Mouse (Mus musculus) ES-CJ7 (cell line): ENCODE data around the gene Gart.

Experiments
- DNase-seq: peaks from one replicate; pipeline ENCODE4 v3.0.0; 2011; ENCODE audit warnings: low read depth, low spot score

The Gart gene

DNA sequence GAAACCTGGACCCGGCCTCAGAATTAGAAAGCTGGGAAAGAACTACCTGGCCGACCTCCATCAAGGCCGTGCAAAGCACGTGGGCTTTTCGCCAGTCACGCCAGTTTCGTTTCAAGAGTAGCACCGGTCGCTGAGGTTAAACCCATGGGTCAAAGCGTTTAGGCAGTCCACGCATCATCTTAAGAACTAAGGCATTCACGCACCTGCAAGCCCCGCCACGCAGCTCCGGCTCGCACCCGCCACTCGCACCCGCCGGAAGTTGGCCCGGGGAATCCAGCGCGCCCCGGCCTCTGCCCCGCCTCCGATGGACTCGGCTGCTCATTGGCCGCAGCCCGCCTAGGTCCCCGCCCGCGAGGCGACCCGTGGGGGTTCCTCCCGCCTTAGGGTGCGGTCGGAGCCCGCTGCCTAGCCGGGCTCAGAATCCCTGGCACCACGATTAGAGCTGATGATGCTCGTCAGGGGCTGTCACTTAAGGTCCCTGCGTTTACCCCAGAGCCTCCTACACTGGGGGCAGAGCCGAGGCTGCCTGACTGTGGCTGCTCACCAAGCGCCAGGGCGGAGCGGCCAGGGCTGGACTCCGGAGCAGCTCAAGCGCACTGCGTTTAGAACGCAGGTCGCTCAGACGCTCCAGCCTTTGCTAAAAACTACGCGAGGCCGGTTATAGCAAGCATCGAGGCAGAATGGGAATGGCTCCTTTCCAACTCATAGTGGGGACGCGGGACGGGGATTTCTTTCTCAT lies at the start of gene Gart:
Gene Gart (minus strand): TSS at position 272 of the 739 bp plus-strand sequence.
- peak; percentile 85 for DNase-seq

DNA sequence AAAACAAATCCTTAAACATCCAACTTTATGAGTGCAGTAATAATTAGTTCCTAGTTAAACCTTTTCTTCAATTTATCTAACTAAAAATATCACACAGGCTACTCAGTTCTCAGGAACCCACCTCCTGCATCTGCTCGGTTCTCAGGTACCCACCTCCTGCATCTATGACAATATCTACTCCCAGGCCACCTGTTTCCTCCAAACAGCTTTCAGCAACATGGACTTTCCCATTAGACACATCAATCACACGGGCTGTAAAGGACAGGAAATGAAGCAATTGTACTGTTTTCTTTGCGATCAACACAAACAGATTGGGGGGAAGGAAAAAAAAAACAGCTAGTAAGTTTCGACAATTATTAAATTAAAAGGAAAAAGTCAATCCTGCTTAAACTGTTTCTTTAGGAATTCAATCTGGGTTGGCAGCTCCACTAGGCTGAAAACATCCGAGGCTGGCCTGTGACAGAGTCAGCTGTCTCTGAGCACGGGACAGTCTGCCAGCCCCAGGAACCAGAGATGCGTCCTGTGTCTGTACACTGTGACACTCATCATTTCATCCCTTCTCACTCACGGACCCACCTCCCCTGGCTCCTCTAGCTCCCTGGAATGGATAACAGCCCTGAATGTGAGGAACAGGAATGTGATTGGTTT lies 48.5 kb upstream of the Gart start:
- DNase-seq: no peak

DNA sequence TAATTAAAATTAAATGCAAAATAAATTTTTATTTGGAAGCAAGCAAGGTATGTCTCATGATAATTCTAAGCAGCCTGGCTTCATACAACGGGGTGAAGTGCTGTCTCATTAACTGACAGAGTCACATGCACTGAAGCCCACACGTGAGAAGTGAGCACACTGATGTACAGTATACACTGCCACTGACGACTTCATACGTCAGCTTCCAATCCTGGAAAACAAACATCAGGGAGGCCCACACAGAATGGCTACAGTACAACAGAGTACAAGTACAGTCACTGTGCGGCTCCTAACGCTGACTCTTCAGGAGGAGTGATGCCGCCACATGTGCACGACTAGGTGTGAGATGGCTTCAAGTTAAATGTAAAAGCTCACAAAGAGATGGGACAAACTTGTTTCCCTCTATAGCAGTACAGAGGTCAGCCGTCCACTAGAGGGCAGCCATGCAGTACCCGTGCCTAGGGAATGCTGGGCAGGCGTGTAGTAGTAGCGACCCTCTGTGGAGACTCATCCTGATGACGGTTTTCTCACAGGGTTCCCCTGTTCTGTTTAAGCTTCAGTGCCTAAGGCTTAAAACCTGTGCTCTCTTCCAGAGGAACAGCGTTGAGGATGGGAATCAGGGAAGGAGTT lies 47.8 kb upstream of the Gart start:
- DNase-seq: peak; percentile 90

DNA sequence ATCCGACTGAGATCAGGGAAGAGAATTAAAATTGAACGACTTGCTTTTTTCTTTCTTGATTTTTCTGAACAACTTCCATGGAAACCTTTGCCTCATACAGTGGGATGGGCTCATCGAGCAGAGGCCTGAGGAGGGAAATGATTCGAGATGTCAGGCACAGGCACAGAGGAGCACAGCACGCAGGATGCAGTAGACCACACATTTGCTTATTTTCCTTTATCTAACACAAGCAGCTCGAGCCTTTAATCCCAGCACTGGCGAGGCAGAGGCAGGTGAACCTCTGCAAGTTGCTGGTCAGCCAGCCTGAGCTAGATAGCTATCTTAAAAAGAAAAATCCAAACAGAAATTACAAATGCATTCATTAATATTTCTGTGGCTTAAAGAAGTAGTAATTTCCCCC lies 43.0 kb upstream of the Gart start:
- DNase-seq: no peak

DNA sequence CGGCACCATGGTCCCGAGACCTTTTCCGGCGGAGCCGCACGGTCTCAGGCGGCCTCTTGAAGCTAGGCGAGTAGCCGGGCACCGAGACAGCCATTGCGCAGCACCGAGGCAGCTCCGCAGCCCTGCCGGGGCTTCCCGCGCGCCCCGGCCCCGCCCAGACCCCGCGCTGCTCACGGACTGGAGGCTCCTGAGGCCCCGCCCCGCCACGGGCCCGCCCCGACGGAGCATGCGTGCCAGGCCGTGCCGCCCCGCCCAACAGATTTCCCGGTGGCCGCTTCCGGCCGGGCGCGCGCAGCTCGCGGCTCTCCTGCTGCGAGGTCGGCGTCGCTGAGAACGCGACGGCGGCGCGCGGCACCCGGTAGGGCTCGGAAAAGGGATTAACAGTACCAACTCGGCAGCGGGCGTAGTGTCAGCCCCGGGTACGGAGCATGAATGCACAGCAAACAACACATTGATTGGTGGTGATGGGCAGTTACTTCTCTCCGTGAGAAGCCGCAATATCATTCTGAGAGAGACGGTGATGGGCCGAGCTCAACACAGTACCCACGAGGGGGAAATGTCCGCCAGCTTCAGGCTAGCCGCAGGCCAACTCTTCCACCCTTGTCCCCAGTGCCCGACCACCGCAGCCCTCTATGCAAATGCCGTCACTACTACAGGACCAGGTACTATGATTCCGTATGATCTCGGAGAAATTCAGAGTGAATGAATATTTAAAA lies 42.0 kb upstream of the Gart start, which contains the start of gene Donson:
Gene Donson (minus strand): TSS at position 152 of the 716 bp plus-strand sequence.
- DNase-seq: peak; percentile 90

DNA sequence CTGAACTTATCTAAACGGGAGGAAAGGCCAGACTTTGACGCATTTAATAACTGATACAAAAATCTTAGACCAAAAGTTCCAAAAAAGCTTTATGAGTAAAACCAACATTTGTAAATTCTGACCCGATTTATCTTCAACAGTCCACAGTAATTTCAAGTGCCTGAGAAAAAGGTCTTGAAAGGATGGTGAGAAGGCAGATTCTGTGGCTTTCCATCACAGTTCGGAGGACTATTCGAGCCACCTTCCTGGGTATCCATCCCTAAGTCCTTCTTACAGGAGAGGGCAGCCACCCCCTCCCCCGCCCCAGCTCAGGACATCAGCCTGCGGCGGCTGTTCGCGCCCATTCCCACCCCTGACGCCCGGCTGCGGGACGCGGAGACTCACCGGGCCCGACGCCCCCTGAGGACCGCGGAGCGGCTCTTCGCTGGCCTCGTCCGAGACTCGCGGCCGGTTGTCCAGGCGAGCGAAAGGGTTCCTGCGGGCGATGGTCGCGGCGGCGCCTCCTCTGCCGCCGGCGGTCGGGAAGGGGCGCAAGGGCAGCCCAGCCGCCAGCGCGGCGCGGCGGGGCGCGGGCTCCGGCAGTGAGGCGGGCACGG lies 41.4 kb upstream of the Gart start:
- no peak for DNase-seq

DNA sequence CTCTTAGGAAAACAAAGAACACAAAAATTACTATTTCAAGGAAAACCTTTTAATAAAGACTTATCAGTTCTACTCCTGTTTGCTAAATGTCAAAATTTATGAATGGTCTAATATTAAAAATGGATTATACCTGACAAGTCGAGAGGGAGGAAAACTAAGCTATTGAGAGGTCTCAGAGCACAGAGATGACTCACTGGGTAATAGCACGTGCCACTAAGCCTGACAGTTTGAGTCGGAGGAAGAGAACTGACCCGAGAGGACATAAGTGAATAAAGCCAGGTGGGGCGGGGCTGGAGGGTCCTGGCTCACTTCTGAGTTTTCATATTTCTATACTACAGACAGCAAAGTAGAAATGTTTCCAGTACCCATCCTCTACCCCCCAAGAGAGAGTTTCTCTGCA lies 39.6 kb upstream of the Gart start:
- DNase-seq: no peak

DNA sequence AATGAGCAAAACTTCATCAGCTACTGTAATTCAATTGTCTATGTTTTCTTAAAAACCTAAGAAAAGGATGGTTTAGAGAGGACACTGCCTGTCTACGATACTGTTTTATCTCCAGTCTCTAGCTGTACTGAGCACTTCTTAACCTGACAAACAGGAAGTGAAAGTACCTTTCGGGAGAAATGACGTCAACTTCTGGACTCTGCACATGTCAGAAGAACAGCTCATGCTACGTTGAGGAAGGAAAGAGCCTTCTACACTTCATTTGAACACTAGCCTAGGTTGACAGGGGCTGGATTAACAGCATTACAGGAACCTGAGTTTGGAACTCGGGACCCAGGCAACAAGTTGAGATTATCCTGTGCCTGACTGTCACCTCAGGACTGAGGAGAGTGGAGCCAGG lies 38.8 kb upstream of the Gart start:
- no peak for DNase-seq

DNA sequence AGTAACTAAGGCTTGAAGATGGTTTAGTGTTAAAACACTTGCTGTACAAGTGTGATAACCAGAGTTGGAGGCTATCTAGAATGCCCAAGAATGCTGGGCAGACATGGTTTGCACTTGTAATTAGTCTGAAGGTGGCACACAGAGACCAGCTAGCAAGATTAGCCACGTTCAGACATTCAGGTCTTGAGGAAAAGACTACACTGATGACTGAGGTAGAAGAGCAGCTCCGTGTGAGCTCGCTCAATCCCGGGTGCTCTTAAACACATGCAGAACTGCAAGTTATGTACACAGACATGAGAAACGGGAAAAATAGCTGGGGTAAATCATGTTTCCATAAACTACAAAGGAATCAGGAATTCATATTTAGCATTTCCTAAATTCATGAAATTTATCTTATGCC lies 33.9 kb upstream of the Gart start:
- no peak for DNase-seq

DNA sequence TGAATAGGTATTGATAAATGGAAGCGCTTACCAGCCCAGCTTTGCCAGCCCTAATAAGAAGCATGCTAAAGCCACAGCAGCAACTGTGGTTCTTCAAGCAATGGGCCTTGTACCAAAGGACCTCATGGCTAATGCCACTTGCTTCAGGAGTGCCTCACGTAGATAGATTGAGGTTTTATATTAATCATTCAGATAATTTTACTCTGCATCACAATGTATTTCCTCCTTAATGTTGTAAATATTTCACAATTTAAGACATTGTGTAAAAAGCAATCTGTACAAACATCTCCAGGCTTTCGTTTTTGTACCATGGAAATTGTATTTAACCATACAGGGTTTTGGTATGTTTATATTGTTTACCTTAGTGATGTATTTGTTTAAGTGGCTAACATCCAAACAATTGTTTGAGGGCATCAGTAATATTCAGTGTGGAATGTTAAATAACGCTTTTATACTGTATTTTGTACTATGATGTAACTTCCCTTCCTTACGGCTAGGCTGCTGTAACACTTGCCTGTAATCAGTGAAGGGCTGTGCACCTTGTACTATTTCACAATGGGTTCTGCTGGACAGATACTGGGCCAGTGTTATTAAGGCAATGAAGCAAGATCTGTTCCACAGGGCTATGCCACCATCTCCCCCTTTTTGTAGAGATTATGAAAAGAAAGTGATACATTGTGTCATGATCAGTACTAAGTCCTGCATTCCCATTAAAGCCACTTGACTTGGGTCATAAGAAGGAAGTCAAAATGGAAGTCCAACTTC lies 31.6 kb upstream of the Gart start:
- DNase-seq: no peak

DNA sequence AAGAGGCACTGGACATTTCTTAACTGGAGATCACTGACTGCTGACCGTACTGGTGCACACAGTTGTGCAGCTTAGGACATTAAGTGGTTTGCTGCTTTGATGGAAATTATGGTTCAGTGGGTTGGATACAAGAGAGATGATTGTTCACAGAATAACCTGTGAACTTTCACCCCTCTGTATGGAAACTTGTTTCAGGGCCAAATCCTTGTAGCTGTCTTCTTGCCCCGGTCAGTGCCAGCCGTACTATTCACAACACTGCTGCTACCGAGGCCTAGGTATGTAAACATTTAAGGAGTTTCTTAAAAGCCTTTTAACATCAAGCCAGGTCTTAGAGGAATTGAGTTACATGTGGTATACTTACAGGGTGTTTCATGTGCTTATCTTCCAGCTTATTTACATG lies 27.7 kb upstream of the Gart start:
- no peak for DNase-seq

DNA sequence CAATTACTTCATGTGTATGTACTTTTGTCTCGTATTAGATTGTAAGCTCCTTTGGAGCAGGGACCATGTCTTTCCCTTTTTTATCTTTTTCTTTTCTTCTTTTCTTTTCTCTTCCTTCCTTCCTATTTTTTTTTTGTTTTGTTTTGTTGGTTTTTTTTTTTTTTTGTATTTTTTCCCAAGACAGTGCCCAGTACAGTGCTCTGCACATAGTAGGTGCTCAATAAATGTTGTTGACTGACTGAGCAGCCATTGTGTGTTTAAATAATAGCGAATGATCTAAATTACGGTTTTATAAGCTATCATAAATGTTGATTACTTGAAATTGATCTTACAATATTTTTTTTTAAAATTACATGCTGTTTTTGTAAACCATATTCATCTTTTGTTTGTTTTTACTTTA lies 17.0 kb upstream of the Gart start:
- DNase-seq: no peak

DNA sequence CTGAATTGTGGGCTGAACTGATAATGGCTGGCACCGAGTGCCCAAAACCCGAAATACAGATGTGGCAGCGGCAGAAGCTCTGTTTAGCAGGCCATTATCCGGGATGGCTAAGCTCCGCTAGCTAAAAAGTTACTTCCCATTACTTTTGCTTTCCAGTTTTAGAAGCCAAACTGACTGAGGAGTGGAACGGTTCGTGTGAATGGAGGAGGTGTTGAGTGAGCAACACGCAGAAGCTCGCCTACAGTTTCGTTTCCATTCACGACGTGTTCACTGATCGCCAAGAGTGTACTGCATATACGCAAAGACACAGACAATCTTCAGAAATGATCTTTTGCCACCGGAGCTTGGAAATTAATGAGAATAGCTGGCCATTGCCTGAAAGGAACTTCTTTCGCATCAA lies 15.6 kb upstream of the Gart start:
- no peak for DNase-seq

DNA sequence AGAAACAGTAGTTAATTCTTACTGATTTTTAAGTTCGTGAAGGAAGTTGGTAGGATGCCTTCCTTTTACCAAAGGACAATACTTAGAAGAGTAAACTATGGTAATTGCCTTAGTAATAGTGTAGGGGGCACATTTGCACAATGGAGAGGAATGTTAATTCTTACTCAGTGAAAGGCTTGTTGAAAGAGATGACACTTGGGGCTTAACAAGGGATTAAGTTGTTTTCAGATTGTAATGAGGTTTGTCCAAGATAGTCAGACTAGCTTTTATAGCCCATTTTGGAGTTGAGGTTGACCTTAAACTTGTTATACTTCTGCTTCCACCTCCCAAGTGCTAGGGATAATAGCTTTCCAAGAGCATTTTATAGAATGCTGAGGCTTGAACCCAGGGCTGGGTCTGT lies 14.6 kb upstream of the Gart start:
- DNase-seq: no peak

DNA sequence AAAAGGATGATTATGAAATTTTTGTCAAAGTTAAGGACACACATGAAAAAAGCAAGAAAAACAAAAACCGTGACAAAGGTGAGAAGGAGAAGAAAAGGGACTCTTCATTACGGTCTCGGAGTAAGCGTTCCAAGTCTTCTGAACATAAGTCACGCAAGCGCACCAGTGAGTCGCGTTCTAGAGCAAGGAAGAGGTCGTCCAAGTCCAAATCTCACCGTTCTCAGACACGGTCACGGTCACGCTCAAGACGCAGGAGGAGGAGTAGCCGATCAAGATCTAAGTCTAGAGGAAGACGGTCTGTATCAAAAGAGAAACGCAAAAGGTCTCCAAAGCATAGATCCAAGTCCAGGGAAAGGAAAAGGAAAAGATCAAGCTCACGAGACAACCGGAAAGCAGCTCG lies 13.0 kb upstream of the Gart start:
- DNase-seq: no peak

DNA sequence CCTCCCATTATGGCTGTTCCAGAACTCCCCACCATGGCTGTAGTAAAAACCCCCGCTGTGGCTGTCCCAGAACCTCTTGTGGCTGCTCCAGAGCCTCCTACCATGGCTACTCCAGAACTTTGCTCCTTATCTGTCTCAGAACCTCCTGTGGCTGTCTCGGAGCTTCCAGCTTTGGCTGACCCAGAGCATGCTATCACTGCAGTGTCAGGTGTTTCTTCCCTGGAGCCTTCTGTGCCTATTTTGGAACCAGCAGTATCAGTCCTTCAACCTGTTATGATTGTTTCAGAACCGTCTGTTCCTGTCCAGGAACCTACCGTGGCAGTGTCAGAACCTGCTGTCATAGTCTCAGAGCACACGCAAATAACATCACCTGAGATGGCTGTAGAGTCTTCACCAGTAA lies 11.7 kb upstream of the Gart start:
- DNase-seq: no peak

DNA sequence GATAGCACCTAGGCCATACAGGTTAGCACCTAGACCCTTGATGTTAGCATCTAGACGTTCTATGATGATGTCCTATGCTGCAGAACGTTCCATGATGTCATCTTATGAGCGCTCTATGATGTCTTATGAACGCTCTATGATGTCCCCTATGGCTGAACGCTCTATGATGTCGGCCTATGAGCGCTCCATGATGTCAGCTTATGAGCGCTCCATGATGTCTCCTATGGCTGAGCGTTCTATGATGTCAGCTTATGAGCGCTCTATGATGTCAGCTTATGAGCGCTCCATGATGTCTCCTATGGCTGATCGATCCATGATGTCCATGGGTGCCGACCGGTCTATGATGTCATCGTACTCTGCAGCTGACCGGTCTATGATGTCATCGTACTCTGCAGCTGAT lies 10.5 kb upstream of the Gart start:
- DNase-seq: no peak

DNA sequence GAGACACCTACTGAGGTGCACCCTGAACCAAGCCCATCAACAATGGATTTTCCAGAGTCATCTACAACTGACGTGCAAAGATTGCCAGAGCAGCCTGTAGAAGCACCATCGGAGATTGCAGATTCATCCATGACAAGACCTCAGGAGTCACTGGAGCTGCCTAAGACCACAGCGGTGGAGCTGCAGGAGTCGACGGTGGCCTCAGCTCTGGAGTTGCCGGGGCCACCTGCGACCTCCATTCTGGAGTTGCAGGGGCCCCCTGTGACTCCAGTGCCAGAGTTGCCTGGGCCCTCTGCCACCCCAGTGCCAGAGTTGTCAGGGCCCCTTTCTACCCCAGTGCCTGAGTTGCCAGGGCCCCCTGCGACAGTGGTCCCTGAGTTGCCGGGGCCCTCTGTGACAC lies 8.5 kb upstream of the Gart start:
- DNase-seq: no peak

DNA sequence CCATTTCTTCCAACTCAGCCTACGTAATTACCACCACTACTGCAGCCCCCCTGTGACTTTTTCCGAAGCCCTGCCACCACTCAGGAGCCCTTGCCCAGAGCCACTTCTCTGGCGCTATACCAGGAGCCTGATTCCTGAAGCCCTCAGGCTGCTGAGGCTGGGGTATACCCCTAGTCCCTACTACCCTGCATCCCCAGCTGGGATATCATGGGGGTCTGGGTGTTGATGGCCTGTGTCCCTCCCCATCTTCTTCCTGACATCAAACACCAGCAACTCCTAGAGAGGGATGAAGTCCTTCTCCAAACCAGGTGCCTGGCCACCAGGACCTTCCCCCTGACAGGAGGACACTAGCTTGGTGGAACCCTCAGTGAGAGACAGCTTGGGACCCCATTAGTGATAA lies 5.4 kb upstream of the Gart start:
- DNase-seq: no peak

DNA sequence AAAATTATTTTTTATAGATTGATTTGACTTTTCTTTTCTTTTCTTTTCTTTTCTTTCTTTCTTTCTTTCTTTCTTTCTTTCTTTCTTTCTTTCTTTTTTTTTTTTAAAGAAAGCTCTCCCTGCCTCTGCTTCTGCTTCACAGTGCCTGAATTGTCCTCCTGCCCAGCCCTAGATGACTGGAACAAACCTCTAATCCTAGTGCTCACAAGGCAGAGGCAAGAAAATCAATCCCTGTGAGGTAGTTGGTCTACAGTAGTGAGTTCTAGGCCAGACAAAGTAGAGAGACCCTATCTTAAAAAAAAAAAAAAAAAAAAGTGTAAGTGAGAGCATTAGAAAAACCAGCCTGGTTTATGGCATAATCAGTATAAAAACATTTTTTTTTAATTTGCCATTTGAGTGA lies 3.0 kb upstream of the Gart start:
- no peak for DNase-seq

DNA sequence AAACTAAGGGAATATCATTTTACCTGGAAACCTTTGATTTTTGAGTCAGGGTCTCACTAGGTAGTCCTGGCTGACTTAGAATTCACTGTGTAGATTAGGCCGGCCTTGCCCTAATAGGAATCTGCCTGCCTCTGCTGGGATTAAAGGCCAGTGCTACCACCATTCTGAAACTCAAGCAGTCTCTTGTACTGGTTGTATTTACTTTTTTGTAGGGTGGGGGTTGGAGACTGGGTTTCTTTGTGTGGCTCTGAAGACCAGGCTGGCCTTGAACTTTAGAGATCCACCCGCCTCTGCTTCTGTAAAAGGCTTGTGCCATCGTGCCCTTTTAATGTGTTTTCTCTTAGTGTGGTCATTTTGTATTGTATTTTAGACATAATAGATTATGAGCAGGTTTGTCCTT lies 2.5 kb upstream of the Gart start:
- peak; percentile 25 for DNase-seq
